Mouse (Mus musculus): Measurements from ENCODE around the gene Enpp5. TPM values are rescaled to one million over a fixed set of nuclear protein-coding genes. Genes with fewer than 3 reads are reported as not detected.

Gene Enpp5
- total and polyA plus RNA-seq, 3 experiments: not detected

DNA sequence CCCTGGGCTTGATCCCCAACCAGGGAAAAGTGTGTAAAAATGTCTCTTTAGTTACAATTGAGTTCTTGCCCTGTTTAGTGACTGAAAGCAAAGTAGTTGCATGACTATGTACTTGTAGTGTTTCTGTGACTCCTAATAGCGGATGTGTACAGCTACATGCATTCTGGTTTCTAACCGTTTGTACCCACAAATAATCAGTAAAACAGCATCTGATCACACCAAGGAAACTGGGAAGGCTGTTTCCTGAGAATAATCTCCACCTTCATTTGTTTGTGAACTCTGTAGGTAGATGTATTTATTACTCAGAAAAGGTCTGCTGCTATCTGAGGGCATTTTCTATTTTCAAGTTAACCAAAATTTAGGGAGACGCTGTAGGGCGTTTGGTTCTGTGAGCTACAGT lies 4.5 kb downstream of the Enpp5 start:
- peaks cover 85% of the 10 kb centered on the region for H3K27me3 ChIP-seq (replicated peaks)
- no peaks in the 10 kb centered on the region for H3K79me2 ChIP-seq (replicated peaks; ENCODE audit: control insufficient read depth, extremely low read depth, insufficient read depth, poor library complexity, severe bottlenecking)
- no peak overlapping the region for H3K4me3 ChIP-seq (replicated peaks in 1 of 3; ENCODE audit: low read depth in 2 of 3, low read length in 2 of 3, poor library complexity in 1 of 3)
- TF ChIP-seq TBP (conservative IDR thresholded peaks at IDR 0.05; ENCODE audit: low read depth, low read length) (no peak), MYC (IDR thresholded peaks at IDR 0.05; ENCODE audit: low read depth, low read length) (no peak), RAD21 (IDR thresholded peaks at IDR 0.05; ENCODE audit: low read depth, low read length) (no peak), ZNF384 (IDR thresholded peaks at IDR 0.05; ENCODE audit: low read depth, low read length) (no peak)
- H3K27ac ChIP-seq (ENCODE audit: insufficient read depth, low read depth): no peak overlapping the region
- H3K36me3 ChIP-seq (replicated peaks in 1 of 2; ENCODE audit: control insufficient read depth in 1 of 2, insufficient read depth in 1 of 2, low read length in 1 of 2): no peaks in the 10 kb centered on the region
- dilution Hi-C loops (cut with MboI; ENCODE audit: extremely low pct_ligation_motif_present, extremely low pct_unique_long_range_greater_than_20kb, low sequenced_read_pairs): no loop called here
- H3K4me2 ChIP-seq (ENCODE audit: insufficient read depth, low read depth, poor library complexity, severe bottlenecking): no peak overlapping the region
- in situ Hi-C loops (cut with MboI; ENCODE audit: low pct_ligation_motif_present, low pct_unique_long_range_greater_than_20kb, low sequenced_read_pairs): no loop called here
- H3K9me3 ChIP-seq (replicated peaks; ENCODE audit: low read length): no peaks in the 10 kb centered on the region
- peaks cover 2 to 3% of the 10 kb centered on the region in 2 experiments; a peak in 3 of 4 replicates for H3K4me1 ChIP-seq (ENCODE audit: control insufficient read depth in 1 of 2, insufficient read depth in 2 of 2)
- no peak for DNase-seq (ENCODE audit: extremely low read depth)
- H3K9ac ChIP-seq (ENCODE audit: insufficient read depth, low read depth): no peak overlapping the region

DNA sequence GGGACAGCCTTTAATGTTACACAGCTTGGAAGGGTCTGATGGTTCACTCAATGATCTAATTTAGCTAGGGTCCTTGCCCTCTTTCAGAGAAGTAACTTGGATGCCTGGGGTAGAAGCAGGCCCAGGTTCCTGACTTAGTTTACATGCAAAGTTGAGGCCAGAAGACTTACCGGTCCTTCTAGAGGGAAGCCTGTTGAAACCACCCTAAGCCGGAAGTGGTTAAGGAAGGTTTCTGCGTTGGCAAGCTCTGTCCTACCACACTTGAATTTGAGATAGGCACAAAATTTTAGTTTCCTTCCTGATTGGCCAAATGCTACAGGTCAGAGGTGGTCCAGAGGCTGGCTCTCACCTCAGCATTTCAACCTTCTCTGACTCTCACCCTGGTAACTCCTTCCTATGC lies 9.6 kb downstream of the Enpp5 start:
- peak; percentile 26 for DNase-seq (ENCODE audit: extremely low read depth)
- dilution Hi-C loops (cut with MboI; ENCODE audit: extremely low pct_ligation_motif_present, extremely low pct_unique_long_range_greater_than_20kb, low sequenced_read_pairs): no loop called here
- Histone ChIP-seq H3K27ac (ENCODE audit: insufficient read depth, low read depth) (no peak overlapping the region), H3K27me3 (replicated peaks) (peaks cover 87% of the 10 kb centered on the region), H3K4me1 (ENCODE audit: control insufficient read depth in 1 of 2, insufficient read depth in 2 of 2) (peaks cover 9 to 28% of the 10 kb centered on the region in 2 experiments), H3K9ac (ENCODE audit: insufficient read depth, low read depth) (no peak overlapping the region), H3K4me3 (replicated peaks in 1 of 3; ENCODE audit: low read depth in 2 of 3, low read length in 2 of 3, poor library complexity in 1 of 3) (no peak overlapping the region), H3K4me2 (ENCODE audit: insufficient read depth, low read depth, poor library complexity, severe bottlenecking) (no peak overlapping the region; the same call in 1 of the 2 replicates), H3K36me3 (replicated peaks in 1 of 2; ENCODE audit: control insufficient read depth in 1 of 2, insufficient read depth in 1 of 2, low read length in 1 of 2) (no peaks in the 10 kb centered on the region), H3K9me3 (replicated peaks; ENCODE audit: low read length) (no peaks in the 10 kb centered on the region), H3K79me2 (replicated peaks; ENCODE audit: control insufficient read depth, extremely low read depth, insufficient read depth, poor library complexity, severe bottlenecking) (no peaks in the 10 kb centered on the region)
- TF ChIP-seq SMC3 (IDR thresholded peaks at IDR 0.05; ENCODE audit: low read depth, low read length) (no peak), E2F4 (IDR thresholded peaks at IDR 0.05; ENCODE audit: insufficient replicate concordance, low read depth, low read length) (no peak), ZKSCAN1 (IDR thresholded peaks at IDR 0.05; ENCODE audit: borderline replicate concordance, low read depth, low read length) (no peak), EP300 (IDR thresholded peaks at IDR 0.05; ENCODE audit: low read length) (no peak), POLR2AphosphoS2 (IDR thresholded peaks at IDR 0.05; ENCODE audit: low read depth, low read length) (no peak), USF1 (IDR thresholded peaks at IDR 0.05; ENCODE audit: low read depth, low read length) (no peak), MYC (IDR thresholded peaks at IDR 0.05; ENCODE audit: low read depth, low read length) (no peak)
- in situ Hi-C loops (cut with MboI; ENCODE audit: low pct_ligation_motif_present, low pct_unique_long_range_greater_than_20kb, low sequenced_read_pairs): no loop called here

DNA sequence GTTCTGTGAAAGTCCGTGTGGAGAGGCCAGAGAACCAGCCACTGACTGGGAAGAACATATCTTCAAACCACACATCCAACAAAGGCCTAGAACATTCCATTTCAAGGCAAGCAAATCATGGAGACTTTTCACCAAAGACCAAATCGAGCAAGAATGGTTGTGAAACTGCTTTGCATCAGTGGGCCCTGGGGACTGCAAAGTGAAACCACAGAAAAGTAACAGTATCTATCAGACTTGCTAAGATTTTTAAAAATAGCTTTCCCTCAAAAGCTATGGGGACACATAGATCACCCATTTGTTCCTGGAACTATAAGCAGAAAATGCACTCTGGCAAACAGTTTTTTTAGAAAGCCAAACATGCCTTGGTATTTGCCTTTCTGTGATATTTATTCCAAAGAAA lies 12.3 kb downstream of the Enpp5 start:
- dilution Hi-C loops (cut with MboI; ENCODE audit: extremely low pct_ligation_motif_present, extremely low pct_unique_long_range_greater_than_20kb, low sequenced_read_pairs): no loop called here
- H3K4me1 ChIP-seq (ENCODE audit: control insufficient read depth in 1 of 2, insufficient read depth in 2 of 2): peaks cover 9 to 28% of the 10 kb centered on the region in 2 experiments
- TF ChIP-seq E2F4 (IDR thresholded peaks at IDR 0.05; ENCODE audit: insufficient replicate concordance, low read depth, low read length) (no peak), RCOR1 (conservative IDR thresholded peaks at IDR 0.05; ENCODE audit: low read depth, low read length) (no peak), MAFK (IDR thresholded peaks at IDR 0.05; ENCODE audit: insufficient replicate concordance, low read length) (peak; percentile 76; the same call in 1 of the 2 replicates), MXI1 (IDR thresholded peaks at IDR 0.05; ENCODE audit: low read depth, low read length) (no peak), MAX (IDR thresholded peaks at IDR 0.05; ENCODE audit: low read length) (no peak), ELF1 (IDR thresholded peaks at IDR 0.05; ENCODE audit: low read depth, low read length) (no peak), EP300 (IDR thresholded peaks at IDR 0.05; ENCODE audit: low read length) (peak; percentile 63), UBTF (IDR thresholded peaks at IDR 0.05; ENCODE audit: low read depth, low read length) (no peak), SMC3 (IDR thresholded peaks at IDR 0.05; ENCODE audit: low read depth, low read length) (no peak), ZC3H11A (IDR thresholded peaks at IDR 0.05; ENCODE audit: low read depth, low read length) (no peak), USF2 (conservative IDR thresholded peaks at IDR 0.05; ENCODE audit: low read depth, low read length) (no peak), SIN3A (IDR thresholded peaks at IDR 0.05; ENCODE audit: low read length) (no peak), RAD21 (IDR thresholded peaks at IDR 0.05; ENCODE audit: low read depth, low read length) (no peak), ZNF384 (IDR thresholded peaks at IDR 0.05; ENCODE audit: low read depth, low read length) (no peak), IRF4 (IDR thresholded peaks at IDR 0.05; ENCODE audit: low read depth, low read length) (peak; percentile 85), POLR2AphosphoS2 (IDR thresholded peaks at IDR 0.05; ENCODE audit: low read depth, low read length) (no peak), MAZ (IDR thresholded peaks at IDR 0.05; ENCODE audit: low read depth, low read length) (no peak), PAX5 (IDR thresholded peaks at IDR 0.05; ENCODE audit: low read length) (no peak), ETS1 (conservative IDR thresholded peaks at IDR 0.05; ENCODE audit: low read depth, low read length) (peak; percentile 47), KAT2A (IDR thresholded peaks at IDR 0.05; ENCODE audit: insufficient replicate concordance, low read length) (0 out of 2 replicates have a peak, but pooled peaks have one; percentile 10), CTCF (conservative IDR thresholded peaks at IDR 0.05 in 1 of 2, IDR thresholded peaks at IDR 0.05 in 1 of 2; ENCODE audit: low read depth in 2 of 2, low read length in 2 of 2) (no peak), CHD2 (IDR thresholded peaks at IDR 0.05; ENCODE audit: low read length) (no peak)

More for the DNA sequence above, 12.3 kb downstream of the Enpp5 start:
- Histone ChIP-seq H3K79me2 (replicated peaks; ENCODE audit: control insufficient read depth, extremely low read depth, insufficient read depth, poor library complexity, severe bottlenecking) (no peaks in the 10 kb centered on the region), H3K27me3 (replicated peaks) (peaks cover 84% of the 10 kb centered on the region), H3K36me3 (replicated peaks in 1 of 2; ENCODE audit: control insufficient read depth in 1 of 2, insufficient read depth in 1 of 2, low read length in 1 of 2) (no peaks in the 10 kb centered on the region), H3K27ac (ENCODE audit: insufficient read depth, low read depth) (no peak overlapping the region), H3K9me3 (replicated peaks; ENCODE audit: low read length) (no peaks in the 10 kb centered on the region), H3K4me3 (replicated peaks in 1 of 3; ENCODE audit: low read depth in 2 of 3, low read length in 2 of 3, poor library complexity in 1 of 3) (no peak overlapping the region), H3K9ac (ENCODE audit: insufficient read depth, low read depth) (no peak overlapping the region), H3K4me2 (ENCODE audit: insufficient read depth, low read depth, poor library complexity, severe bottlenecking) (peak overlapping the region; percentile 29; the same call in 1 of the 2 replicates)
- in situ Hi-C loops (cut with MboI; ENCODE audit: low pct_ligation_motif_present, low pct_unique_long_range_greater_than_20kb, low sequenced_read_pairs): no loop called here
- peak; percentile 45 for DNase-seq (ENCODE audit: extremely low read depth)
